Mouse (Mus musculus) lung, adult 2 months (tissue): ENCODE results near the gene Actr10. TPM values are rescaled to one million over a fixed set of nuclear protein-coding genes. Genes with fewer than 3 reads are reported as not detected.

Source experiments
- DNase-seq: peaks from one replicate; pipeline ENCODE4 v3.0.0; 2022
- H3K4me1 ChIP-seq: fragments of 200-500 bp; 2 replicates; pipeline ENCODE4 v1.6.1; 2011; ENCODE audit warnings: low read length; ENCODE audit not compliant: control insufficient read depth, insufficient read depth
- H3K4me3 ChIP-seq: fragments of 200-500 bp; replicated peaks from 2 replicates; pipeline ENCODE3; 2011; ENCODE audit warnings: low read depth, mild to moderate bottlenecking, control low read depth, low read length; ENCODE audit errors: extremely low read depth
- CTCF ChIP-seq: fragments of 200-500 bp; IDR thresholded peaks from 2 replicates; pipeline ENCODE4 v1.5.1; 2011; ENCODE audit warnings: mild to moderate bottlenecking, low read length, control low read depth; ENCODE audit not compliant: insufficient read depth
- POLR2A ChIP-seq: fragments of 200-500 bp; IDR thresholded peaks from 2 replicates; pipeline ENCODE4 v1.6.1; 2011; ENCODE audit warnings: low read depth, mild to moderate bottlenecking, control low read depth, low read length, borderline replicate concordance; ENCODE audit errors: extremely low read depth
- WGBS: fragments of 180-500 bp; shearing (Covaris S2); methylation state at CpG from one replicate; pipeline ENCODE4 v1.1.7; 2018; 5-methylcytosine and 5-hydroxymethylcytosine counted together
- polyA plus RNA-seq: library from polyadenylated mRNA; depleted of rRNA; stranded (reverse); fragments of >200 nt; gene quantifications from 2 replicates; pipeline ENCODE4 v1.2.3, GENCODE M21; 2012

The Actr10 gene
- polyA plus RNA-seq, 1 experiment: 26.5 TPM

DNA sequence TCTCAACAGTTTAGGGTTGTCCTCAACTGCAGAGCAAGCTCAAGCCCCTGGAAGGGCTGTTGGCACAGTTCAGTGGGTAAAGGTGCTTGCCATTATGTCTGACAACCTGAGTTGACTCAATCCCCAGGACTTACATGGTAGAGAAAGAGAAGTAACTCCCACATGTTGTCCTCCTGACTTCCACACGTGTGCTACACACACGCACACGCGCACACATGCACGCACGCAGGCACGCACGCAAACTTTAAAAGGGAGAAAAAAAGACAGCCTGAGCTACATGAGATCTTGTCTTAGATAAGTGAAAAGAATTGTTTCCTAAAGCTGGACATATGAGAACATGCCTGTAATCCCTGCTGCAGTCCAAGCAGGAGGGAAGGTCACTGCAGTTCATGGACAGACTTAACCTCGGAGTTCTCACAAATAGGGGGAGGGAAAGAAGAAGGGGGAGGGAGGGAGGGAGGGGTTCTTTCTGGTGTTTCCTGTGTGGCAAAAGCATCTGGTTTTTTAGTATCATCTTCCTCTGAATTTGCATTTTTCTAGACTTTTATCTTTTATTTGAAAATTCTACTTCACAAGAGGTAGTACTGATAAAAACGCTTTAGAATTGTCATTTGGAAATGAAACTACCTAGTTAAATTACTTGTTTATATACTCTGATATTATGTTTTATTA is 9.1 kb downstream of the Actr10 start:
- H3K4me1 ChIP-seq: no peaks in the 10 kb centered on the region
- 89% methylated on average over 10 of the region's 10 CpGs for WGBS
- no peak for TF ChIP-seq POLR2A
- no peak for TF ChIP-seq CTCF
- DNase-seq: no peak
- H3K4me3 ChIP-seq: no peak overlapping the region

DNA sequence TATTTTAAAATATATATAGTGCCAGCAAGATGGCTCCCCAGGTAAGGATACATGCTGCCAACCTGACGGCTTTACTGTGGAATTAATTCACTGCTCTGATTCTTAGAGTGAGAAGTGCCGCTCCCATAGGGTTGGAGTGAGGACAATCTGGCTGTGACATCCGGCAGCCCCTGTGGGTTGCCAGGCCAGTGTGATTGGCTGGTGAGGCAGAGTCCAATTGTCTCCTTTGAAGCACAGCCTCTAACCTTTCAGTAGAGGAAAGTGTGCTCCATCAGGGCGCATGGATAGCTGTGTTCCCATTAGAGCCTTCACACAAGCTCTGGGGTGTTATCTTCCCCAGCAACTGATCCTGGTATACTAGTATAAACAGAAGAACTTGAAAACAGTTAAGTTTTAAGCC is 21.0 kb downstream of the Actr10 start:
- H3K4me3 ChIP-seq: no peak overlapping the region
- no peaks in the 10 kb centered on the region for H3K4me1 ChIP-seq
- TF ChIP-seq POLR2A: no peak
- TF ChIP-seq CTCF: no peak
- DNase-seq: no peak
- WGBS: 86% methylated on average over 4 of the region's 4 CpGs

DNA sequence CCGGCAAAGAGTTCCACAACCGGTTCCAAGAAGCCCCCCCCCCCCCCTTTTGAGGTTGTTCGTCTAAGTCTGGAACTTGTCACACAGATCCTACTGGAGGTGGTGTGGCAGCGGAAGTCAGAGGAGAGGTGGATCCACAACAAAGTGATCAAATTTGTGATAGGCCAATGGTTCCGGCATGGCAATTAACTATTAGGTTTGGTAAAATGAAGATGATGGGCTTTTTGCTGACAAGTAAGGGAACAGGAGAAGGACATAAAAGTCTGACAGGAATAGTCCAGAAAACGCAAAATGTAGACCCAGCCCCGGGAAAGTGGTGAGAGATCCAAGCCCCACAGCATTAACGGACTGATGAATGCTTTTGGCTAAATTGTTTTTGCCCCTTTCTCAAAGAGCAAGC is 29.9 kb downstream of the Actr10 start:
- DNase-seq: no peak
- 21% methylated on average over 8 of the region's 8 CpGs for WGBS
- TF ChIP-seq CTCF (no peak), POLR2A (no peak)
- 0 out of 2 replicates have a peak, but pooled peaks cover 2% of the 10 kb centered on the region for H3K4me1 ChIP-seq
- peak overlapping the region; percentile 13 for H3K4me3 ChIP-seq

DNA sequence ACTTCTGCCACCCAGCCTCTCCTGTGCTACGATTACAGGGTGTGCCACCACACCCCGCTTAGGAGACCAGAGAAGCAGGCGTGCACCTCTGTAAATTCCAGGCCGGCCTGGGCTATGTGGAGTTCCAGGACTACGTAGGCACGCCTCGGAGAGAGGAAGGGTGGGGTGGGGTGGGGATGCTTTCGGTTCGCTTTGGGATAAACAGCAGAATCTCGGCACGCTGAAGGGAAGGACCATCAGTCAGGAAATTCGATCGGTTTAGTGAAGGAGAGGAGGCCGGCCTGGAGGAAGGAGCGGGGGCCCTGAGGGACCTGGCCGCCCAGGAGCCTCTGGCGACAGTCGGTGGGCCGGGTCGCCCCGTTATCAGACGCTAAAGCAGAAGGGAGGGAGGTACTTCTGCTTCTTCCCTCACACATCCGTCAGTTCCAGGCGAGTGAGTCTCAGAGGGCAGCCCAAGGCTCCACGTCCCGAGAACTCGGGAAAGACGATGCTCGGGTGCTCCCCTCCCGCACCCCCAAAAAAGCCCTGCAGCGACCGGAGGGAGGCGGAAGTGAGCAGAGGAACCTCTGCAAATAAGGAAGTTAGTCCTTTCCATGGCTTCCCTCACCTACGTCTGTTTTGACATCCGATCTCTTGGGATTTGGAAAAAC is 30.6 kb downstream of the Actr10 start:
- TF ChIP-seq POLR2A: peak; percentile 82; the same call in 1 of the 2 replicates
- peak; percentile 27; the same call in 1 of the 2 replicates for TF ChIP-seq CTCF
- WGBS: under 1% methylated on average over 35 of the region's 35 CpGs
- peak overlapping the region; percentile 94 for H3K4me3 ChIP-seq
- H3K4me1 ChIP-seq: 0 out of 2 replicates have a peak, but pooled peaks cover 2% of the 10 kb centered on the region
- peak; percentile 85 for DNase-seq

DNA sequence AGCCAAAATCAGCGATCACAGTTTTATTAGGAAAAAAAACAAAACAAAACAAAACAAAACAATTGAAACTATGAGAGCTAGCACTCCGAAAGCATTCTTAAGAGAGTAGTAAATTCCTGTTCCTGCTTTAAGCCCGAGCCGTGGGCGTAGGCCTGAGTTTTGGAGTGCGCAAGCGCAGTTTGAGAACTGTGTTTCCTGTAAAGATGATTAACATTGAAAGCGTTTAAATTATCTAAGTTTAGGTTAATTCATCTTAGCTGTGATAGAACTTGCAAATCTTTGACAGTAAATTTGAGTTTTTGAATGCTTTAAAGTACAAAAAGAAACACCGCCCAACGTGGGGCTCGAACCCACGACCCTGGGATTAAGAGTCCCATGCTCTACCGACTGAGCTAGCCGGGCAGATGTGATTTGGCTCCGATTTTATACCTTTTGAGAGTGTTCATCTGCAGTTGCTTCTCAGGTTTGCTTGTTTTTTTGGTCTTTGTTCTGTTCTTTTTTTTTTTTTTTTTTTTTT is 31.2 kb downstream of the Actr10 start:
- Histone ChIP-seq H3K4me3 (peak overlapping the region; percentile 94), H3K4me1 (0 out of 2 replicates have a peak, but pooled peaks cover 2% of the 10 kb centered on the region)
- under 1% methylated on average over 15 of the region's 15 CpGs for WGBS
- peak; percentile 86 for DNase-seq
- TF ChIP-seq CTCF (no peak), POLR2A (peak; percentile 63; the same call in 1 of the 2 replicates)

DNA sequence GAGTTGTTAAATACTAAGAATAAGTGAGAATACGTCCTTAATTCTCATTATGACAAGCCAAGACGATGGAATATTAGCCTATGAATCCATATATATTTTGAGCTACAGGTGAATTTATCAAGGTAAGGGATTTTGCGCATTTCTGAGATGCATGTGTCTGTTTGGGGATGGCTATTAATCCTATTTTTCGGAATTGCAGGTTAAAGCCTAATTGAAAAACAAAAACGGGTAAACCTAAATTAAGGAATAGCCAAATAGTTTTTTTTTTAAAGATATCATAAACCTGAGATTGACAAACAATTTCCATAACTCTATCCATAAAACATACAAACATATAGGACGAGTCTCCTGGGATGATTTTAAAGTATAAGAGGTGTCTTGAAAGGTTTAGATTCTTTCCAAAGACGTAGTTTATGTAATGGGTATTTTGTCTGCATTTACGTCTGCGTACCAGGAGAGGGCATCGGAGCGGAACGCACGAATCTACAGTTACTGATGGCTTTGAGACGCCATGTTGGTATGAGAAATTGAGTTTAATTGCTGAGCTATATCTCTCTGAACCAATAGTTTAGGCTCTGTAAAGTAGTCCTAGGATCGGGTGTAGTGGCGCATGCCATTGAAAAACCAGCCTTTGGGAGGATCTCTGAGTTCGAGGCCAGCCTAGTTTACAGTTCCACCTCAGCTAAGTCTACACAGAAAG is 32.0 kb downstream of the Actr10 start:
- no peak for TF ChIP-seq POLR2A
- TF ChIP-seq CTCF: peak; percentile 86
- 3% methylated on average over 17 of the region's 17 CpGs for WGBS
- H3K4me1 ChIP-seq: 0 out of 2 replicates have a peak, but pooled peaks cover 2% of the 10 kb centered on the region
- peak; percentile 46 for DNase-seq
- H3K4me3 ChIP-seq: peak overlapping the region; percentile 63

DNA sequence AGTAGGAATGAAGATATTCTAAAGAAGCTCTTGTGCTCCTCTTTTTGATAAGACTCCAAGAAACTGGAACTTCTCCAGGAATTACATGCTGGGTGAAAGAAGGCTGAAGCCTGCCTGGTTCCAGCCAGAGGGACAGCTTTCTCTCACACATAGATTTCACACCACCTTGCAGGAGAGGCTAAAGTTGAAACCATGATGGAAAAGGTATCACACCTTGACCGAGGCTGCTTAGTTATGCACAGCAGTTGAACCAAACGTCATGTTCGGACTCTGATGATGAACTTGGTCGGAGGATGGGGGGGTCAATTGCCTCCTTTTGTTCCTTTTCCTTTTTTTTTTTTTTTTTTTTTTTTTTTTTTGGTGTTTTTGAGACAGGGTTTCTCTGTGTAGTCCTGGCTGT is 36.2 kb downstream of the Actr10 start:
- no peak for DNase-seq
- WGBS: 78% methylated on average over 4 of the region's 4 CpGs
- Histone ChIP-seq H3K4me1 (peaks cover 2% of the 10 kb centered on the region; the same call in 1 of the 2 replicates), H3K4me3 (no peak overlapping the region)
- TF ChIP-seq POLR2A: no peak
- no peak for TF ChIP-seq CTCF

DNA sequence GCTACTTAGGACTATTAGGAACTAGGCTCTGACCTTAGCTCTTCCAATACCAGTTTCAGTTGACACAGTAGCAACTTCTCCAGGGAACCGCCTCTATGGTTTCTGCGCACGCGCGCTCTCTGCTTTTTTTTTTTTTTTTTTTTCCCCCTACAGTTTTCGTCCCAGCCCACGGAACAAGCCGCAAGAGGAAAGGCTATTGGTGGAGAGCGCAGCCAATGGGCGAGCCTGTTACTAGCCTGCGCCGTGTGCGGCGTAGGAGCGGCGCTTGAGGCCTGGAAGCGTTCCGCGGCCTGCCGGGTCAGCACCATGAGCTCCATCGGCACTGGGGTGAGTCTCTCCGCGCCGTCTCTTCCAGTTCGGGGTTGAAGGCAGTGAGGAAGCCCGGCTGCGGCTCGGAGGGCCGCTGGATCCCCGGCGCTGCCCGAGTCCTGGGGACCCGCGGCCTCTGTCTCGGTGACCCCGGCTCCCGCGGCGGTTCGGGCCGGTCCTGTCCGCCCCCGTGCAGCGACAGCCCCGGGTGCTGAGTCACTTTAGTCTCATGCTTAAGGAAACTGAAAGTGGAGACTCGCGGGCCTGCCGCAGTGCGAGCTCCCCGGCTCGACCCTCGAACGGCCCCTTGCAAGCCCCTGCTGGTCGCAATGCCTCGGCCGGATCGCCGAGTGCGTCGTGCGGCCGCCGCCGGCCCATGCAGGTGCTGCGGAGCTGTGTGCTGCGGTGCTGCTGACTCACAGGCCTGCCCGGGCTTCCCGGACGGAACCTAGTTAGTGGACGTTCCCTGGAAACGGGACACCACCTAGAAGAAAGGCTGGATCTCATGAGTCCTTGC is 37.0 kb downstream of the Actr10 start, which contains the start of gene Psma3:
Gene Psma3, plus strand, starts transcription at position 181 of the 826 bp plus-strand sequence.
- TF ChIP-seq POLR2A (peak; percentile 88; the same call in 1 of the 2 replicates), CTCF (no peak)
- H3K4me3 ChIP-seq: peak within 1 kb of the TSS; percentile 96
- peak; percentile 91 for DNase-seq
- peaks cover 2% of the 10 kb centered on the region; the same call in 1 of the 2 replicates for H3K4me1 ChIP-seq
- under 1% methylated on average over 71 of the region's 71 CpGs for WGBS

DNA sequence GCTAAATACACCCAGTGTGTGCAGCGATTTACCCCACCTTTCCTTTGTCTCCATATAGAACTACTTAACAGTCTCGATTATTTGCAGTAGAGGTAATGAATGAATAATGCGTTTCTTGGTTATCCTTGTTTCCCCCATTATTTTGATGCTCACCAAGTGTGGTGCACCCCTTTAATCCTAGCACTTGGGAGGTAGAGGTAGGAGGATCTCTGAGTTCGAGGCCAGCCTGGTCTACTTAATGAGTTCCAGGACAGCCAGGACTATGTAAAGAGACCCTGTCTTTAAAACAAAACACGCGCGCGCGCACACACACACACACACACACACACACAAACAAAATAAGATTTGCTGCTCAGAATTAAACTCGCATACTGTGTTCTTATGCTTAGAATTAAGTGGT is 37.7 kb downstream of the Actr10 start:
- no peak for TF ChIP-seq CTCF
- no peak for TF ChIP-seq POLR2A
- DNase-seq: no peak
- WGBS: 17% methylated on average over 10 of the region's 10 CpGs
- Histone ChIP-seq H3K4me1 (peaks cover 2% of the 10 kb centered on the region; the same call in 1 of the 2 replicates), H3K4me3 (peak overlapping the region; percentile 96)
